Mouse (Mus musculus) liver, embryonic 14.5 days (tissue): ENCODE data around the gene Nrxn2.

Experiments used
- CTCF ChIP-seq: IDR thresholded peaks from 2 replicates; pipeline ENCODE4 v1.5.1; 2016; ENCODE audit warnings: antibody characterized with exemption, low read depth, control low read depth
- EP300 ChIP-seq: IDR thresholded peaks from 2 replicates; pipeline ENCODE4 v1.6.1; 2016; ENCODE audit warnings: antibody characterized with exemption, low read depth

DNA sequence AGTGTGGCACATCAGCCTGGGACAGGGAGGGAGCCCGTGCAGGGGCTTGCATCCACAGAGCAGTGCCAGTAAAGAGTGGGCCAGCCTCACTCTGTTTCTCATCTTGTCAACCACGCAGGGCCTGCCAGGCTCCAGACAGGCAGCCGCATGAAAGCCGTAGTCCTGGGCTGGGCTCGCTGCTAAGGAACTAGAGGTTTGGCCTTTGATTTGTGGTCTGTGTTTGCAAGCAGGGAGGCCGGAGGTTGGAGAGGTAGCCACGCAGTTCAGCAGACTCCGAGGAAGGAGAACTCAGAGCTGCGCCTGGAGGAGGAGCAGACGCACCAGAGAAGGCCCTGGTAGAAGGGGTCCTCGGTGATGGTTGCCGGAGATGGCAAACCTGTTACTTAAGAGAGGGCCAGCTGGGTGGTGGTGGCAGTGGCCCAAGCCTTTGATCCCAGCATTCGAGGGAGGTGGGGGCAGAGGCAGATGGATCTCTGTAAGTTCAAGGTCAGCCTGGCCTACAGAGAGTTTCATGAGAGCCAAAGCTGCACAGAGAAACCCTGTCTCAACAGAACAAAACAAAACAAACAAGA lies 66.6 kb downstream of the Nrxn2 start:
- TF ChIP-seq CTCF (no peak), EP300 (no peak)
